In the genomic region with DNA sequence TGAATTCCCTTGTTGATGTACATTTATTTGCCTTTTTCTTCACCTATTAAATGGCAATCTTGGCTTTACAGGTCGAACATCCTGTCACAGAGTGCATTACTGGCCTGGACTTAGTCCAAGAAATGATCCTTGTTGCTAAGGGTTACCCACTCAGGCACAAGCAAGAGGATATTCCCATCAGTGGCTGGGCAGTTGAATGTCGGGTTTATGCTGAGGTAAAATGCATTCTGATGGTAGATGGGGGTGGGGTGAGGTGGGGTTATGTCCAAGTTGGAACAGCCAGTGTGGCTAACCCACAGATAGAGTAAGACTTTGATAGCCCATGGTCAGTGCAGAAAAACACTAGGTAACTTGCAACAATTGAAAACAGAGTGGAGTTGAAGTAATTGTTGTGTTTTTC, we compare ENCODE assay signal across 16 mouse cellular contexts.
A peak's percentile ranks its signal among the peaks of the same experiment; 100 is the strongest.
DNase-seq lines count a peak whose midpoint lies in the region; ATAC-seq and TF ChIP-seq lines count a peak whose summit lies in the region.
"Had no signal": no experiment of that assay in that cellular context is flagged by ENCODE, and none has a peak within 500 bp of the region (broad histone marks: within the 10 kb centered on the region; RNA-seq: fewer than 3 reads in every experiment).

No protein-coding gene starts in this region.

- peak; percentile 37 for DNase-seq in forebrain, embryonic 14.5 days (ENCODE audit: low spot score)
- peak; percentile 40 for DNase-seq in MN1 (ENCODE audit: low spot score)
- peak; percentile 69 for DNase-seq in brain, embryonic 14.5 days (ENCODE audit: low read depth)
- DNase-seq in embryo, embryonic 11 days: no peak
- DNase-seq in thymus, postnatal 36 days: no peak
- DNase-seq: adrenal gland, postnatal 25 days; right cerebral cortex, postnatal 4 days; thymus, postnatal 4 days had no signal

- H3K4me1 ChIP-seq in forebrain, embryonic 14.5 days (ENCODE audit: control insufficient read depth, insufficient read depth, low read length): peaks cover 3% of the 10 kb centered on the region; the same call in 1 of the 2 replicates
- H3K4me1 ChIP-seq in forebrain, embryonic 16.5 days (replicated peaks; ENCODE audit: control insufficient read depth, insufficient read depth, low read length): peaks cover 7% of the 10 kb centered on the region
- H3K4me1 ChIP-seq in midbrain, embryonic 13.5 days (replicated peaks): peaks cover 21% of the 10 kb centered on the region
- H3K4me1 ChIP-seq: intestine, embryonic 15.5 days; liver, embryonic 15.5 days; stomach, embryonic 15.5 days had no signal

- ATAC-seq in forebrain, embryonic 14.5 days: no peak
- no peak for ATAC-seq in forebrain, embryonic 16.5 days
- ATAC-seq in midbrain, embryonic 13.5 days: peak; percentile 65; the same call in 1 of the 2 replicates
- no peak for ATAC-seq in frontal cortex, adult (ENCODE audit: low TSS enrichment)
- ATAC-seq: CD4-positive, CD25-positive, alpha-beta regulatory T cell, adult 4 months; intestine, embryonic 15.5 days; Patski had no signal

- H3K9ac ChIP-seq in forebrain, embryonic 14.5 days (ENCODE audit: low read length): no peak overlapping the region
- no peak overlapping the region for H3K9ac ChIP-seq in forebrain, embryonic 16.5 days (replicated peaks; ENCODE audit: low read depth, low read length)
- H3K9ac ChIP-seq in midbrain, embryonic 13.5 days (replicated peaks): no peak overlapping the region
- H3K9ac ChIP-seq: intestine, embryonic 15.5 days; liver, embryonic 15.5 days; stomach, embryonic 15.5 days had no signal

- TF ChIP-seq POLR2A in brain, embryonic 14.5 days (IDR thresholded peaks at IDR 0.05; ENCODE audit: borderline replicate concordance, extremely low read depth, insufficient read depth, insufficient read length, poor library complexity, severe bottlenecking): no peak

- TF ChIP-seq CTCF in brain, embryonic 14.5 days (IDR thresholded peaks at IDR 0.05; ENCODE audit: borderline replicate concordance, extremely low read depth, insufficient read depth, insufficient read length): no peak

- no peak overlapping the region for H3K4me2 ChIP-seq in forebrain, embryonic 14.5 days (ENCODE audit: low read length)
- no peak overlapping the region for H3K4me2 ChIP-seq in forebrain, embryonic 16.5 days (ENCODE audit: low read length)
- H3K4me2 ChIP-seq in midbrain, embryonic 13.5 days (replicated peaks): no peak overlapping the region
- H3K4me2 ChIP-seq: intestine, embryonic 15.5 days; liver, embryonic 15.5 days; stomach, embryonic 15.5 days had no signal

- H3K27ac ChIP-seq in forebrain, embryonic 14.5 days (ENCODE audit: low read depth, low read length): no peak overlapping the region
- no peak overlapping the region for H3K27ac ChIP-seq in forebrain, embryonic 16.5 days (ENCODE audit: low read length)
- H3K27ac ChIP-seq in midbrain, embryonic 13.5 days: no peak overlapping the region
- H3K27ac ChIP-seq: intestine, embryonic 15.5 days; liver, embryonic 15.5 days; stomach, embryonic 15.5 days had no signal

- no peak overlapping the region for H3K4me3 ChIP-seq in forebrain, embryonic 14.5 days (ENCODE audit: low read depth, low read length)
- H3K4me3 ChIP-seq in forebrain, embryonic 16.5 days (replicated peaks; ENCODE audit: low read length): no peak overlapping the region
- H3K4me3 ChIP-seq in midbrain, embryonic 13.5 days (replicated peaks): no peak overlapping the region
- H3K4me3 ChIP-seq: intestine, embryonic 15.5 days; liver, embryonic 15.5 days; stomach, embryonic 15.5 days had no signal

- H3K9me3 ChIP-seq in forebrain, embryonic 14.5 days (replicated peaks; ENCODE audit: control insufficient read depth, low read length): no peaks in the 10 kb centered on the region
- H3K9me3 ChIP-seq in forebrain, embryonic 16.5 days (ENCODE audit: control insufficient read depth, low read length): no peaks in the 10 kb centered on the region
- H3K9me3 ChIP-seq in midbrain, embryonic 13.5 days: no peaks in the 10 kb centered on the region
- H3K9me3 ChIP-seq: intestine, embryonic 15.5 days; liver, embryonic 15.5 days; stomach, embryonic 15.5 days had no signal

- H3K27me3 ChIP-seq in forebrain, embryonic 14.5 days (replicated peaks; ENCODE audit: control insufficient read depth, insufficient read depth, low read length): no peaks in the 10 kb centered on the region
- no peaks in the 10 kb centered on the region for H3K27me3 ChIP-seq in forebrain, embryonic 16.5 days (replicated peaks; ENCODE audit: control insufficient read depth, insufficient read depth, low read length)
- H3K27me3 ChIP-seq in midbrain, embryonic 13.5 days: no peaks in the 10 kb centered on the region
- H3K27me3 ChIP-seq: intestine, embryonic 15.5 days; liver, embryonic 15.5 days; Patski; stomach, embryonic 15.5 days had no signal

- 21% methylated on average over 2 of the region's 2 CpGs for WGBS in forebrain, embryonic 14.5 days
- WGBS in forebrain, embryonic 16.5 days: 26% methylated on average over 2 of the region's 2 CpGs
- 29% methylated on average over 2 of the region's 2 CpGs for WGBS in midbrain, embryonic 13.5 days

- H3K36me3 ChIP-seq in forebrain, embryonic 14.5 days (ENCODE audit: control insufficient read depth, insufficient read depth, low read length): no peaks in the 10 kb centered on the region
- no peaks in the 10 kb centered on the region for H3K36me3 ChIP-seq in forebrain, embryonic 16.5 days (ENCODE audit: control insufficient read depth, insufficient read depth)
- H3K36me3 ChIP-seq in midbrain, embryonic 13.5 days: no peaks in the 10 kb centered on the region
- H3K36me3 ChIP-seq: intestine, embryonic 15.5 days; liver, embryonic 15.5 days; stomach, embryonic 15.5 days had no signal

Comparison
In these comparisons a context has a peak if more than half of its experiments do, and no peak if none do; other contexts are left out.
1. DNase-seq: peak in forebrain, embryonic 14.5 days (single experiment), MN1 (single experiment) and brain, embryonic 14.5 days (single experiment); none in embryo, embryonic 11 days (single experiment) and thymus, postnatal 36 days (0 of 2).